Mouse (Mus musculus): ENCODE data around the gene Klhdc4.

DNA sequence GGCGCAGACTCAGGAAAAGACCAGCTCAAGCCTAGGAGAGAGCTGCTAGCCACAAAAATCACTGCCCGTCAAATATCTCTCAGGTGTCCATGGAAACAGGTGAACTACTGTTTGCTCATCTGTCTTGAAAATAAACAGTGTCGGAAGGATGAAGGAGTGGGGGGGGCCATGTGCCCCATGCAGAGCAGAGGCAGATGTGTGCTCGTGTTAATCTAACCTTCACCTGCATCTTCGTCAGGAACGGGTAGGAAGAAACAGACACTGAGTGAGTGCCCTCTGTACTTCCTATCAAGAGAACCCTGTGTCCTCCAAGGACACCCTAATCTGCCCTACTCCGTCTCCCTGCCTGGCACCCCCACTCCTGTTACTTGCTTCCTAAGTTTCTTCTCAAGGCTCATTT lies 22.3 kb upstream of the Klhdc4 start:
- no peak for TF ChIP-seq CTCF (IDR thresholded peaks at IDR 0.05; ENCODE audit: low read depth, low read length)
- TF ChIP-seq POLR2A (IDR thresholded peaks at IDR 0.05; ENCODE audit: borderline replicate concordance, low read depth, low read length): no peak
